Mouse (Mus musculus) left cerebral cortex, postnatal 25 days (tissue): ENCODE measurements around the gene Cdkn2aipnl. TPM values are rescaled to one million over a fixed set of nuclear protein-coding genes. Genes with fewer than 3 reads are reported as not detected.

Source experiments
- DNase-seq, 2 experiments: peaks; one replicate each; pipeline ENCODE4 v3.0.0; 2022; ENCODE audit warnings: low spot score in 2 of 2, mixed read lengths in 1 of 2
- intact Hi-C: fragments of 180-260 bp; cut with DNase I; formaldehyde crosslinking; loops from one replicate; pipeline ENCODE4 v1.15.1; 2025
- total RNA-seq, 2 experiments: library from RNA; stranded (reverse); gene quantifications; 2 replicates each; pipeline ENCODE4 v1.2.3; 2021

The Cdkn2aipnl gene
- total RNA-seq, 2 experiments from 2014 or later: 31.8 to 35.6 TPM

DNA sequence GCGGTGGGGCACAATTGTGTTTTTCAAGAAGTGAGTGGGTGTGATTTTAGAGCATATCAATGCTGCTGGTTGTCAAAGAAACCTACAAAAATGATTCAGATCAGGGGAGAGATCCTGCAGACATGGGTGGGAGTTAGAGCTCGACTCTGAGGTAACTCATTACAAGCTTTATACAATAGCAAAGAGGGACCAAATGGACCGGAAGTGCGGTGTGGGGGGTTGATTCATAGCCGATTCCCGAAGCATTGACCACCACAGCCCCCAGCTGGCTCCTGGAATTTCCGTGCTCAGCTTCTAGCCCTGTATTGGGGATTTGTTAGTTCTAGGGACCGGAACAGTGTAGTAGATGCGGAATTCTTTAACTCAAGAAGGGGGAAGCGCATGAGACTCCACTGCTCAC, 33.9 kb downstream of the Cdkn2aipnl start:
- no peak for DNase-seq

DNA sequence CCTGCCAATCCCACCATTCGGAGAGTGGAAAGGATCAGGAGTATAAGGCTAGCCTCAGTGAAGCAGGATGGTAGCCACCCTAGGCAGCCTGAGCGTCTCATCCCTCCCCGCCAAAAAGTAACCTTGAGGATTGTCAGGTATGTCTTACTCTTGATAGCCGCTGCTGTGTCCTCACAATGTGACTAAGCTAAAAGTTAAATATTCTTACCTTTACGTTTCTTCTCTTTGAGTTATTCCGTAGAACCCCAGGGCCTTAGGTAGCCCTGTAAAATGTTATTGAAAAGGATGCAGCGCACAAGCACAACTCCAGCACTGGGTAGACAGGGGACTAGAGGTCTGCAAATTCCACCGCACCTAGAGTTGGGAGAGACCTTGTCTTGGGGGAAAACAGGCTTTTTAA, 34.4 kb downstream of the Cdkn2aipnl start:
- no peak for DNase-seq
- intact Hi-C loops: loop anchor here (2.0 to 5.0 kb wide), 2 partner anchors 35 to 97 kb away; partner anchors contain the start of genes Cdkn2aipnl and Ppp2ca

More for the DNA sequence above, 33.9 kb downstream of the Cdkn2aipnl start:
- intact Hi-C loops: loop anchor here (2.0 to 5.0 kb wide), 2 partner anchors 34 to 97 kb away; partner anchors contain the start of genes Cdkn2aipnl and Ppp2ca

DNA sequence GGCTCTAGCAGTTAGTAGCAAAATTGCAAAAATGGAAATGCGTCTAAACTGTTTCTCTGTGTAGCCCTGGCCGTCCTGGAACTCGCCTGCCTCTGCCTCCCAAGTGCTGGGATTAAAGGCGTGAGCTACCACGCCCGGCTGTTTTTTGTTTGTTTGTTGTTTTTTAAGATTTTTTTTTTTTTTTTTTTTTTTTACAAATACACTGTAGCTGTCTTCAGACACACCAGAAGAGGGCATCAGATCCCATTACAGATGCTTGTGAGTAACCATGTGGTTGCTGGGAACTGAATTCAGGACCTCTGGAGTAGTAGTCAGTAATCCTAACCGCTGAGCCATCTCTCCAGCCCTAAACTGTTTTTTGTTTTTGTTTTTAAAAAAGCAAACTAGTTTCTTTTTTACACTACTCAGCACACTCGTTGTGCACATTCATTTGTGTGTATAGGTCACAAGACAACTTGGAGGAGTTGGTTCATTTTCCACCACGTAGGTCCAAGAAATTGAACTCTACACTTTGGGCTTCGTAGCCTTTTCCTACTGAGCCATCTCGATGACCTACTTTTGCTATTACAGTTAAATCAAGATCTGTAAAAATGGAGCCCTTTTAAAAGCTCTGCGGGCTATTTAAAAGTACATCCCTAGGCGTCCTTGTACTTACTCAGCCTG, 35.5 kb downstream of the Cdkn2aipnl start:
- no peak for DNase-seq
- intact Hi-C loops: loop anchor here (5.0 kb wide), 1 partner anchor 36 kb away; the partner anchor contains the start of gene Cdkn2aipnl

DNA sequence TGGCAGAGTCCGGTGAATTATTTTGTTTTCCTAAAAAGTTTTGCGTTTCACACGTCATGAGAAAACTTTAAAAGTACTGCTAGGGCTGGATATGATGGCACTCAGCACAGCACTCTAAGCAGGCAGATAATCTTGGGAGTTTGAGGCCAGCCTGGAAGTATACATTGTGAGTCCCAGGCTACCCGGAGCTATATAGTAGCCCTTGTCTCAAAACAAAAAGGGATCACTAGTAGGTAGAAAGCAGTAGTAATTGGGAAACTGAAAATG, 36.0 kb downstream of the Cdkn2aipnl start:
- intact Hi-C loops: loop anchor here (5.0 kb wide), 1 partner anchor 36 kb away; the partner anchor contains the start of gene Cdkn2aipnl
- no peak for DNase-seq

DNA sequence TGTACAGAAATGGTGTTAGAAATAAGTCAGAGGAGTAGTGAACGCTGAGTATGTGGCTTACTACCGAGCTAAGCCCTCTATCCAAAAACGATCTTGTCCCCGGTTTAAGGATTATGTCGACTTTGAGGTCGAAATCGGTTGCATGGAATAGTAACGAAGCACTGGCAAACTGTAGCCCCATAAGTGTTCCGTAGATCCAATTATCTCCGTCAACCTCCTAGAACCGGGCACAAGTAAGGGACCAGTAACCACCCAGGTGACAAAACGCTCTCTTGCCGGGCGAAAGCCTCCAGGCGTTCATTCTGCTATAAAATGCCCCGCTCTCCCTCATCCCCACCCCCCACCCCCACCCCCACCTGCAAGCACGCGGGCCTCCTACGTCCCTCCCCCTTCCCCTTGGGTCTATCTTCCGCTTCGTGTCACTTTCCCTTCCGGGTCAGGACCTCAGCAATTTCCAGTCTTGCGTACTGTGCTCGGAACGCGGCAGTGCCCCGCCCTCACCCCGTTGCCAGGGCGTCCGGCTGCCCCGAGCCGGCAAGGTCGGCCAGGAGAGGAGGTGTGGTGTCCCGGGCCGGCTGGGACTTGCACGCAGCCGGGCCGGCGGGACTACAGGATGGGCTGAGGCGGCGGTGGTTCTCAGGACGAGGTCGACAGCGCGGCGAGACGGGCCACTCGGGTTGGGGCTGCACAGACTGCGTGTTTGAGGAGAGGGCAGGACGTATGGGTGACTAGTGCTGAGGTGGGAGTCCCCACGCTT, 36.5 kb downstream of the Cdkn2aipnl start, which contains the start of gene Cdkl3:
Gene Cdkl3, plus strand, starts transcription at position 450 of the 757 bp plus-strand sequence.
- intact Hi-C loops: loop anchor here (5.0 kb wide), 1 partner anchor 37 kb away; the partner anchor contains the start of gene Cdkn2aipnl
- DNase-seq: peak; percentile 88 to 94

DNA sequence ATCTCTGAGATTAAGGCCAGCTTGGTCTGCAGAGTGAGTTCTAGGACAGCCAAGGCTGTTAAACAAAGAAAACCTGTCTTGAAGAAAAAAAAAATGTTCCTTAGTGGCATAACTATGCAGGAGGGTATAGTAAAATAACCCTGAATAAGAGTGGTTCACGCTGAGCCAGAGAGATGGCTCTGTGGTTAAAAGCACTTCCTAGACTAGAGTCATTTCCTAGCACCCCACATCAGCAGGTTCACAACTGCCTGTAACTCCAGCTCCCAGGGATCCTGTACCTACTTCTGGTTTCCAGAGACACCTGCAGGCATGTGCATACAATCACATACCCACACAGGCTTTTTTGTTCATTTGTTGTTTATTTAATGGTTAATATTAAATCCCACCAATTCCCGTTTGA, 38.1 kb downstream of the Cdkn2aipnl start:
- intact Hi-C loops: no loop called here
- DNase-seq: no peak

DNA sequence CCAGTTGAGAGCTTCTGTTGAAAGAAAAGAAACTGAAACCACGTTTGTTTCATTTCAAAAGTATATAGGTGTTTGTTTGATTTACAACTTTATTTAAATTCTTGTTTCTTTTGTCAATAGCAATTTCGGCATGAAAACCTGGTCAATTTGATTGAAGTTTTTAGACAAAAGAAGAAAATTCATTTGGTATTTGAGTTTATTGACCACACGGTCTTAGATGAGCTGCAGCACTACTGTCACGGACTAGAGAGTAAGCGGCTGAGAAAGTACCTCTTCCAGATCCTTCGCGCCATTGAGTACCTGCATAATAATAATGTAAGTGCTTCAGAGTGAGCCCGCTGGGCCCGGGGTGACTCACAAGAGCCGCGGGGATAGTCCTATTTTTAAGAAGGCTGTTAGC, 43.5 kb downstream of the Cdkn2aipnl start:
- DNase-seq: no peak
- intact Hi-C loops: no loop called here

DNA sequence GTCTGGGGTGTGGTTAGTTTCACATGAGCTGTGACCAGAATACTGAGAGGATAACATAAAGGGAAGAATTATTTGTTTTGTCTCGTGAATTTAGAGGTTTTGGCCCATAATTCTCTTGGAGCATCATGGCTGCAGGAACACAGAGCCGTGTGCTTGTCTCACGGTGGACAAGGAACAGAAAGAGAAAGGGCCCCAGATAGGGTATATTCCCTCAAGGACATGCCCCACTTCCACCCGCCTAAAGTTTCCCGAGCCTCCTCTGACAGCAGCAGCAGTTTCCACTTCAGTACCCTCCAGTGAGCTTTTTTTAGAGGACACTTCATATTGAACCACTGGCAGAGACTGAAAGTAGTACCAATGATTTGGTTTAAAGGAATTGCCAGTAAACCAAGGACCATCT, 44.1 kb downstream of the Cdkn2aipnl start:
- DNase-seq: no peak
- intact Hi-C loops: no loop called here

DNA sequence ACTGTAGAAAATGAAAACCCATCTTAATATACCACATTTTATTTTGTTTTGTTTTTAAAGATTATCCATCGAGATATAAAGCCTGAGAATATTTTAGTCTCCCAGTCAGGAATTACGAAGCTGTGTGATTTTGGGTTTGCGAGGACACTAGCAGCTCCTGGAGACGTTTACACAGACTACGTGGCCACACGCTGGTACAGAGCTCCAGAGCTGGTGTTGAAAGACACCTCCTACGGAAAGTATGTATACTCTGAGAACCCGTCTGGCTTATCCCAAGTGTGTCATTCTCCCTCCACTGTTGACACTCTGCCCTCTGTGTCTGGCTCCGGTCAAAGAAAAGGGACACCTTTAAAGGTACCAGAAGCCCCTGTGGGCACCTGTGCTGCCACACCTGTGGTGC, 50.8 kb downstream of the Cdkn2aipnl start:
- intact Hi-C loops: no loop called here
- DNase-seq: peak in 1 of 2 experiments; percentile 66

Other genes starting within 250 kb of the Cdkn2aipnl start
- 10 to 100 TPM; 16.4 to 21.3 TPM for gene Sec24a, start 204.0 kb upstream of the Cdkn2aipnl start, total RNA-seq
- 10 to 100 TPM; 68.3 to 70.1 TPM for gene Sar1b, start 204.0 kb upstream of the Cdkn2aipnl start, total RNA-seq
- 10 to 100 TPM; 28.7 to 34.5 TPM for gene Jade2, start 110.0 kb upstream of the Cdkn2aipnl start, total RNA-seq
- 100 to 1,000 TPM; 191 to 200 TPM for gene Ube2b, start 33.1 kb downstream of the Cdkn2aipnl start, total RNA-seq
- 10 to 100 TPM; 12.5 to 12.9 TPM for gene Cdkl3, start 36.6 kb downstream of the Cdkn2aipnl start, total RNA-seq
- gene Ppp2ca, start 131.0 kb downstream of the Cdkn2aipnl start, total RNA-seq: 100 to 1,000 TPM; 123 to 128 TPM
- not detected for gene Olfr1373, start 177.9 kb downstream of the Cdkn2aipnl start, total RNA-seq
- gene Olfr1371, start 246.3 kb downstream of the Cdkn2aipnl start, total RNA-seq: not detected